Mouse (Mus musculus) spleen, adult 18-20 months (tissue): ENCODE data around the gene Foxg1.

ENCODE experiments used
- DNase-seq, 2 experiments: peaks; one replicate each; pipeline ENCODE4 v3.0.0; 2022; ENCODE audit warnings: mixed read lengths in 2 of 2

Foxg1 gene

GRCm38 (mm10) chr12:49386081-49386805, 3.8 kb downstream of the Foxg1 start:
- no peak for DNase-seq

- no peak for DNase-seq
Measured at GRCm38 (mm10) chr12:49387856-49388598, 5.6 kb downstream of the Foxg1 start.

- no peak for DNase-seq
Measured at GRCm38 (mm10) chr12:49389666-49390065, 7.2 kb downstream of the Foxg1 start.

- DNase-seq = no peak
Measured at GRCm38 (mm10) chr12:49390257-49390656, 7.8 kb downstream of the Foxg1 start.

GRCm38 (mm10) chr12:49390926-49391304, 8.5 kb downstream of the Foxg1 start:
- no peak for DNase-seq

- DNase-seq = no peak
Measured at GRCm38 (mm10) chr12:49391305-49392040, 9.0 kb downstream of the Foxg1 start.

GRCm38 (mm10) chr12:49392041-49392390, 9.6 kb downstream of the Foxg1 start:
- no peak for DNase-seq

GRCm38 (mm10) chr12:49392876-49393275, 10.4 kb downstream of the Foxg1 start:
- DNase-seq = no peak

GRCm38 (mm10) chr12:49393639-49394038, 11.2 kb downstream of the Foxg1 start:
- DNase-seq = no peak

GRCm38 (mm10) chr12:49394181-49394580, 11.7 kb downstream of the Foxg1 start:
- no peak for DNase-seq

- no peak for DNase-seq
Measured at GRCm38 (mm10) chr12:49394836-49395235, 12.4 kb downstream of the Foxg1 start.

- DNase-seq = no peak
Measured at GRCm38 (mm10) chr12:49395969-49396368, 13.5 kb downstream of the Foxg1 start.

GRCm38 (mm10) chr12:49396776-49397175, 14.3 kb downstream of the Foxg1 start:
- DNase-seq = no peak

GRCm38 (mm10) chr12:49397443-49398162, 15.1 kb downstream of the Foxg1 start:
- no peak for DNase-seq

GRCm38 (mm10) chr12:49398163-49398540, 15.7 kb downstream of the Foxg1 start:
- no peak for DNase-seq

- DNase-seq = no peak
Measured at GRCm38 (mm10) chr12:49398636-49399035, 16.2 kb downstream of the Foxg1 start.

- DNase-seq = no peak
Measured at GRCm38 (mm10) chr12:49399611-49400010, 17.2 kb downstream of the Foxg1 start.

GRCm38 (mm10) chr12:49400036-49400852, 17.8 kb downstream of the Foxg1 start:
- no peak for DNase-seq

GRCm38 (mm10) chr12:49400853-49401118, 18.3 kb downstream of the Foxg1 start:
- DNase-seq = no peak

GRCm38 (mm10) chr12:49401119-49401795, 18.8 kb downstream of the Foxg1 start:
- DNase-seq = no peak

- no peak for DNase-seq
Measured at GRCm38 (mm10) chr12:49401796-49402130, 19.3 kb downstream of the Foxg1 start.

- DNase-seq = no peak
Measured at GRCm38 (mm10) chr12:49409833-49410232, 27.4 kb downstream of the Foxg1 start.
